Mouse (Mus musculus) neural tube, embryonic 10.5 days (tissue): Measurements from ENCODE around the gene Egfem1.
A peak's percentile ranks its signal among the peaks of the same experiment; 100 is the strongest.

ENCODE experiments used
- DNase-seq: peaks from one replicate; pipeline ENCODE4 v3.0.0-alpha.2; 2017; ENCODE audit warnings: low spot score; ENCODE audit errors: extremely low spot score

The Egfem1 gene

DNA sequence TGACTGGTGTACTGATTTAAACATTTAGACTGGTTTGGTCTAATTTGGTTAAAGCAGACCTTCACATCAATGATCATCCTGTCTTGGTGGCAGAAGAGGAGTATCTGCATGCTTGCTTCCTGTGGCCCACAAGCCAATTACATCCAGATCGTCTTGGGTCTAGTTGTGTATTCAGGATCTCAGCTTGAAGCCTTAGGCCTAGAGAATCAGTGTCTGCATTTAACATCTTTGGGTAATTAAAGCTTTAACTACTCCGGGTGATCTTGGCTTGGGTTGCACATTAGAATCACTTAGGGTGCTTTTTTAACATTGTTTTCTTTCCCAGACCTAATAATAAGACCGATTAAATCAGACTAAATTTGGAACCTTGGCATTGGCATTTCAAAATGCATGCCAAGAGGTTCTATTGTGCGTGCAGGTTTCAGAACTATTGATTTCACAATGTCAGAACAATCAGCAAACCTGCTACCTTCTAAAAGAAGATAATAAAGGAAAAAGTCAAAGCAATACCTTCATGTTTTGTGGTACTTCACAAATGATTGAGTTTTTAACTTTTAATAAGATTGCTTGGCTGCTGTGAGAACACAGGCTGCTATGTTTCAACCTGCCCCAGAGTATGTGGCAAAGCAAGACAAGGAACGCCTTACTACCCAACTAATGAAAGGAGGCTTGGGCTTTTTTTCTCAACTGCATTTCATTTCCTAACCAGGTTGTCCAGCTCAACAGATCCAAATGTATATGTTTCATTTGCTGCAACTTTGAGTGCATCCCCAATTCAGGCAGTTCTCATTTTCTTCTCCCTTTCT is 496.4 kb downstream of the Egfem1 start:
- DNase-seq: no peak

DNA sequence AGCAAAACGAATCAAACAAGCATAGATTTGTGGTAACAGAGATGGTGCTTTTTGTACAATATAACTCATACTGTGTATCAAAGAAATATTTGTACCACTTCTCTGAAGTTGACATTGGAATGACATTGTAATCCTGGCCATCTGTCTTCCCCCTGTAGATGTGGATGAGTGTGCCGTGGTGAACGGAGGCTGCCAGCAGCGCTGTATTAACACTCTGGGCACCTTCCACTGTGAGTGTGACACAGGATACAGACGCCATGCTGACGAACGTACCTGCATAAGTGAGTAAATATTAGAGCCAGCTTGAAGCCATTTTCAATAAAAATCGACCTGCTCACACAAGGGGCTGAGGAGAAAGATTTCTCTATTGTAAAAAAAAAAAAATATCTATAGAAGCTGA is 500.9 kb downstream of the Egfem1 start:
- no peak for DNase-seq

DNA sequence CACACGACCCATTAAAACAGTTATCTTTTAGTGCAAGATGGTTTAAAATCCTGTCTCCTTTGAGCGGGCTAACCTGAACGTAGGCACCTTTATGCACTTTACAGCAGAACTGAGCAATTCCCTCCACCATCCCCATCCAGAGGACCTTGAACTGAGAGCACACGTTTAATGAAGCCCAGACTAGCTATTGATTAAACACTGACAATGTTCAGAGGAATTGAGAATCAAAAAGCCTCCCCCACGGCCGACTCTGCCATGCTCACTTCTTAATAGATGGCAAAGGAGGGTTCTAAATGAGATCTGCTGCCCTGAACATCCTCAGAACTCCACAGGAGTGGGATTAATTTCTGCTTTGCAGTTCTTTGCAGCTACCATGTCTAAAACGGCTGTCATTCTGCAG is 520.3 kb downstream of the Egfem1 start:
- DNase-seq: no peak

DNA sequence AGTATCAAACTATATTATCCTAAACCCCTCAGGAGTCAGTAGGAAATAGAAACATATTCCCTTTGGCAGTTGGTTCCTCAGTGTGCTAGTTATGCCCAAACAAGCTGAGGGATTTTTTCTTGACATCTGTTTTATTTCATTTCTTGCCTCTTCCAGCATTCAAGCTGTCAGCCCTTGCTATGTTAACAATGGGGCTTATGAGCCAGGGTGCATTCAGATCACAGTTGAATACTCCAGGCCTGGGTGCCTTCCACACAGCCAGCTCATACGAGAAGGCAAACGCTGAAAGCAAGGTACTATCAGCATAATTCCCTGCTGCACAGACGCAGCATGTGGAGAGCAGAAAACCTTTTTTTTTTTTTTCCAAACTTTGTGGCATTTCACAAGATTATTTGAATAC is 526.9 kb downstream of the Egfem1 start:
- no peak for DNase-seq

DNA sequence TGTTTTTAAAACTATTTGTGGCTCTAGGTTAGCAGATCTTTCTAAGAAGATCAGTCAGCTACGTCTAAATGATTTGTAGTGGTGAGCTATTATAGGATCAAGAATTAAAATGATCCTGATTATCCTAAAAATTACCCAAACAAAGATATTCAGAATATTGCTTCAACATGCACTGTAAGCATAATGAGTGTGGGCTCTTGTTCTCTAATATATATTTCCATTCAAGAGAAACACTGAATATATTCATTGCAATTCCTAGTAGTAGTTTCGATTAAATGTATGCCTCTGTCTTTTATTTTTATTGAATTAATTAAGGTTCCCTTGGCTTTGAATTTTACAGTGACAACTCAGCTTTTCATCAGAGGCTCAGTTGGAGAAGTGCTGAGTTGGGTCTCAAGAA is 527.4 kb downstream of the Egfem1 start:
- no peak for DNase-seq

DNA sequence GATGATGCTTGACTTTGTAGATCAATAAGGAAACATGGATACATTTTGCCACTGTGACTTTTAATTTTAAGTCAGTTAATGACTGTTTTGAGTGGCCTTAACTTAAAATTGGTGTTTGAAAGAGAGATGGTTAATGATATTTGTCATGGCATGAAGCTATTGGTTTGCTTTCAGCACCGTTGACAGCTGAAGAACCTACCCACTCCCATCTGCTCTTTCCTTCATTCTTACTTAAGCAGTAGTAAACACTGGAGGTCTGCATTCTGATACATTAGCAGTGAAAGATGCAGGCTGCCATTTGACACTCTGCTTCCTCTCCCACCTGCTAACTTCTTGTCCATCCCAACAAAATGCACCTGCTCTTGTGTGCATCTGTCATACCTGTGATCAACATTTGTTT is 537.8 kb downstream of the Egfem1 start:
- no peak for DNase-seq

DNA sequence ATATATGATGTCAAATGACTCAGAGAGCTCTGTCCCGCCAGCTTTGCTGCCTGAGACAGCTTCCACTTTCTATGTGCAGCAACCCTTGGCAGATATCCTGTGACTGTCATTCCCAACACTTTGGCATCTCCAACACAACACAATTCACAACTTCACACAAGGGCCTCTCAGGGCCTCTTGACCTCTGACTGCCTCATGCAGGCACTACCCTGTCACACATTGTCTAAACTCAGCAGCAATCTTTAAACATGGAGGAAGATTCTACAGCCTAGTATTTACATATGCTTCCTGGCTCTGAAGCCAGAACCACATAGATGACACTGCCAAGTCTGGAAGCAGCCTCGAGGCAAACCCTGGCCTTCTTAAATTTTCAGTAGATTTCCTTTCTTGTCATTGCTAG is 558.0 kb downstream of the Egfem1 start:
- no peak for DNase-seq

DNA sequence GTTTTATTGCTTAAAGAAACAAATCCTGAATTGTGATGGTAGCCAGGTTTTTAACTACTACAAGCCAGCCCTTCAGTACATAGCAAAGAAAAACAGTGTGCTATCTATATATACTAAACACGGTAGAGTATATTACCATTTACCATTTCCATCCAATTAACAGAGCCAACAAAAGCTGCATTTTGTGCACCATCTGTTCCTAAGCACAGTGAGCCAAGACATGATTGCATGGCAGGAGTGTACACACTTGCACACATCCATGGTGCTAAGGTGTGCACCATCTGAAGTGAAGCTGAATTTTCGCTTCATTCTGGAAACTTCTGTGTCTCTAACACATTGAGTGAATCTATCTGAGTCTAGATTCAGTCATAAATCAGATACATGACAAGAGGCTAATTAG is 585.0 kb downstream of the Egfem1 start:
- DNase-seq: no peak

DNA sequence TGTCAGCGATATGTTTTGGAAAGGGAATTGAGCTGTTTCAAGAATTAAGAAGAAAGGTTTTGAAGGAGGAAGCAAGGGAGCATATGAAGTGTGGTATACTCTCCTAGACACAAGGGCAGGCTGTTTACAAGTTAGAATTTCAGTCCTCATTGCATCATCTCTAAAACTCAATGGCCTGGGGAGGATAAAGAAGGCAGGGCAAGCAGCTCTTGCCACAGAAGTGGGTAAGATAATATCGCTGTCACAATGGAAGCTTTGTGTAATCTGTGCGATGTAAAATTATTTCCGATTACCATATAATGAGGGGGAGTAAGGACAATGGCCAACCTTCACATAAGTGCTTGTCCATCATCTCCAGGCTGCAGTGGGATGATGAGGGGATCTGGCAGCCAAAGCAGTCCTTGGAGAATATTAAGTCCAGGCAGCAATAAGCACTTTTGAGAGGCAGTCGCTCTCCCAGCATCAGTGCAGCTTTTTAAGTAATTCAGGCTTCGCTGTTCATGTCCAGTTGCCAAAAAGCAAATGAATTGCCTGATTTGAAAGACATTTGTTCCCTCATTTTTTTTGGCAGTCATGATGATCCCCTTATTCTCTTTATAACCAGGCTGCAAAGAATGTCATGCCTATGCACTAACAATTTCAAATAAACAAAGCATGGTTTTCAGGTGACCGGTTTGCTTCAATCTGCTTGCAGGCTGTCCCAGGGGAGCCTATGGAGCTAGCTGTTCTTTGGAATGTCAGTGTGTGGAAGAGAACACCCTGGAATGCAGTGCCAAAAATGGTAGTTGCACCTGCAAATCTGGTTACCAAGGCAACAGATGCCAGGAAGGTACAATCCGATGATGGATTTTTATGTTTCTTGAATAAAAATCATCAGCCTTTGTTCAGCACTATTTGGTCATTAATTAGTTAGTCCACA is 607.8 kb downstream of the Egfem1 start:
- DNase-seq: no peak

DNA sequence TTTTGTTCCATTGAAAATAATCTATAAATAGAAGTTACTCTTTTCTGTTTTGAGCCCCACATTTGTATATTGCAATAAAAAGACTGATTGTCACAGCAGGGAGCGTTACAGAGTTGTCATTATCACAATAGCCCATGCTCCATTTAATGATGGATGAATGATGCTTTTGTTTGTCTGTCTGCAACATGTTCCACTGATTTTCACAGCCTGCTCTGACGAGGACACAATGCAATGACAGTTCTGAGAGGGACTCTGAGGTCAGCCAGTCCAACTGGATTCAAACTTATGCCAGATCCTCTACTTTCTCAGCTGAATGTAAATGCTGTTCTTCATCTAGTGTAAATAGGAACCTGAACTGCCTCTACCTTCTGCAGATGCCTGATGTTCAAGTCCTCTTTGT is 619.3 kb downstream of the Egfem1 start:
- no peak for DNase-seq

DNA sequence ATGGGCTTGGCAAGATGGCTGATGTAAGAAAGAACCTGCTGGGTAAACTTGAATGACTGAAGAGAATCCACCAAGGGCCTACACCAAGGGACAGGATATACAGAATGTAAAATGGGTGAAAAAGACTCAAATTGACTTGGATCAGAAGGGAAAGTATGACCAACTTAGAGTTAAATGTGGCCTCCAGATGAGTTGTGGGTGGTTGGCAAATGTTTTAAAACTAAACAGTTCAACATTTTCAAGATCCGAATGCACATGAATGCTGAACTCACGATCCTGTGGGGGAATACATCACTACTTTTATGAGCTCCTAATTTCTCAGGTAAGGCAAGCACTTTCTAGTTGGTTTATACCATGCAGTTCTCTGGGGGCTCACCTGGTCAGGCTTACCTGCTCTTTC is 625.0 kb downstream of the Egfem1 start:
- DNase-seq: no peak

DNA sequence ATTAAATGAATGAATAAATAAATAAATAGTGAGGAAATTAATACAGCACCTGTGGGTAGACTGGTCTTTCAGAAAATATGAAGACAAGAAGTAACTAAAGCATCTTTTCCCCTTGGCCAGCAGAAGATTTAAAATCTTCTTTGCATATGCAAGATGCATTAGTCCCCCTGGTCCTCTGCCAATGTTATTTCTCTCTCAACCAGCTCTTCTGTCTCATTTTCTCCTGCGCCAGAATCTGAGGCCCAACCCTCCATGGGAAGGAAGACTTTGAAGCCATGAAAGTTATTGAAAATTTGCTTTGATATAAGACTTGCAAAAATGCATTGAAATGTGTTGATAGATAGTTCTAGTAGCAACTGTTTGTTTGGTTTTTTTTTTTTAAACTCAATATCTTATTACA is 625.6 kb downstream of the Egfem1 start:
- no peak for DNase-seq

DNA sequence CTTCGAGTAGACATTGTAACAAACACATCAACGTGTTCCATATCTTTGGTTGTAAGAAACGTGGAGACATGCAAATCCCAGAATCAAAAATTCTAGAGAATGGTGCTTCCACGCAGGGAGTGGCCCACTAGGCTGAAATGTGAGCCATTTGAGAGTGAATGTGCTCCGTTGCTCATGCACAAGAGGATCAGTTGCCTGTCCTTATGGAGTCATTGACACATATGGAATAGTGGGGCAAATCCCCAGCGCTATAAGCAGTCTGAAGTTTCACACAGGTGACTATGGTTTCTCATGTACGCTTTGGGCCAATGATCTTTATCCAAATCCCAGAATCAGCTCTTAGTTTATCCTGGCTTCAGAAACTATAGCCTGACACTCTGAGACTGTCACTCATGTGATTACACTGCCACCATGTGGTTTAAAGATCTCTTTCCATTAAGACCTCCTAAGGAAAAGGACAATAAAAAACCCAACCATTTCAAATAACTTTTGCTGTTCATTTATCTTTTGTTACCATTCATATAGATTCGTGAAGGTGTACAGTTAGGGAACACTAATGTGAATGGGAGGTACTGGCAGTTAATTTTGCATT is 644.6 kb downstream of the Egfem1 start:
- DNase-seq: no peak

DNA sequence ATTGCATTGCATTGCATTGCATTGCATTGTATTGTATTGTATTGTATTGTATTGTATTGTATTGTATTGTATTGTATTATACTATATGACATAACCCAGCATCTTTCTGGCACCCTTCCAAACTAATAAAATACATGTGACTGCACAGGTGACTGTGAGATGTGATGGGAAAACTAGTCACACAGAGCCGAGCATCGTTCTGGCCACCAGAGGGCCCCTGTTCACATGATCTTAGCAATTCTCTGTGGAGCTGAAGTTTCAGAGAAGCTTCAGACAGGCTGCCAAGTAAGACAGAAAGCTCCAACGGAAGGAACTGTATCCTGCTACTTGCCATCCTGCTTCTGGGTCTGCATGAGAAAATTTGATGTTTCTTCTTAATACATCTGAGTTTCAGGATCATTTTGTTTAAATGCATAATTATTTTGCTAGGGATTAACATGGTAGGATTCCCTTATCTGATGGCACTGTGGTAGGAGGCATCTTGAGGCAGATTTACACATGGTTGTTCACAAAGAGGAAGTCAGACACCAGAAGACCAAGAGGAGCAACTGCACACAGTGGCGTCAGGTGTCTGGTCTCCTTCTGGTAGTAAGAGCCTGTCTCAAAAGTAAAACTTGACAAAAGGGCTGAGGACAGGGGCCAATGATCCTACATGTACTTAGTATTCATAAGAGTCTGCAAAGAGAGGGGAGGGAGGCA is 648.4 kb downstream of the Egfem1 start:
- DNase-seq: peak; percentile 40

DNA sequence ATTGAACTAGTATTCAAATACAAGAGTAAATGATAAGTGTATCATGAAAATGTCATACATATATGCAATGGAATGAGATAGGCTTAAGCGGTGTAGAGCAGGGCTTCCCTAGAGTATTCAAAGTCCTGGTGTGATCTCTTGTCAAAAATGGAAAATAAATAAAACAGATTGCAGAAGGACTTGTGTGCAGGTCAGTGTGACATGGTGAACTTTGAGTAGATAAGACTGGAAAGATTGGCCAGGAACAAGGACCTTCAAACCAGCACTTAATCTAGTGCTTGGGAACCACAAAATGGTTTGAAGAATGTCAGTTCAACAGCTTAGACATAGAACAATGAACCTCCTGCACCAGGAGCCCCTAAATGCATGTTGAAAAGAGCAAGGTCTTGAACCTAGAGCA is 649.7 kb downstream of the Egfem1 start:
- DNase-seq: no peak

DNA sequence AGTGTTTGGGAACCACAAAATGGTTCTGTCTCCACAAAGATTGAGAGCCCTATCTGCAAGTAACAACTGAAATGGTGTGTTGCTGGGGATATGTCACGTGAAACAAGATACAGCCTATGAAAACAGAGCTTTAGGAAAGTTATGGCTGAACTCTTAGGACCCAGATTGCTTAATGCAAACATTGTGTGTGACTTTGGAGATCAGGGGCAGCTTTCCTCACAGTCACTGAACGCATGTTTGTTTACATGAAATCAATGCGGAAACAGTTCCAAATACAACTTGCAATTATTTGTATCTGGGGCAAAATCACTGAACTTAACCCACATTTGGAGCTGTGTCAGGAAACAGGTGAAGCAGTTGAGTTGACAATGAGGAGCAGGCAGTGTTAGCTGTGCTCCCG is 650.8 kb downstream of the Egfem1 start:
- DNase-seq: no peak

DNA sequence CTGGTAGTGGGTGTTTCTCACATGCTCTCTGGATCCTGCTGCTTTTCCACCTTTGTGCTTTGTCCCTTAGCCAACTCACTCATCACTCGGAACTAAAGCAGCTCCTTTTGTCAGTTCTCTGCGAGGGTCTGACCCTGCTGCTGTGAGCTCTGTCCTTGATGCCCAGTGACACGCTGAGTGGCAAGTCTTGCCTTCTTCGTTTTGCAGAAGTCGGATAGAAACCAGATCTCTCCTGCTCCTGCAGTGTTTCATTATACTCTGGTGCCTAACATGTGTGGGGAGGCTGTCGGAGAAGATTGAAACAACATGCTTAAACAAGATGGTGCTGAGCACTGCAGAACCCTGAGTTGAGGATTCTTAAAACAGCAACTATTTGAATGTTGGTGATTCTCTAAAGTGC is 652.4 kb downstream of the Egfem1 start:
- DNase-seq: peak; percentile 16

DNA sequence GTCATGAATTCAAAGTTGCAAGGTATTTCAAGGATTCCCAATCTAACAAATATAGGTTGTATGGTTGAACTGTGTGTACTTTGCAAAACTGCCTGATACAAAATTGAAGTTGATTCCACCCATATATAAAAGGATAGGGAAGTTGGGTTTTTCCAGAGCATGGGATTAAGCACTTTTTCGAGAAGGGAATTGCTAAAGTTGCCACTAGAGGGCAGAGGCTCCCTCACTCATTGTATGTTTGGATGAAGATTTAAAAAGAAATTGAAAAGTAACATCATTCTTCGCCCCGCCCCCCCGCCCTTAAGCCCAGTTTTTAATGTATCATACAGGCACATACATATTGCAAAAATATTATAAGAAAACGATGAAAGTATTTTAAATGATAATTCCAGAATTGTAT is 657.5 kb downstream of the Egfem1 start:
- DNase-seq: no peak
